Mouse (Mus musculus) cerebellum, adult 8-10 months (tissue): ENCODE results near the gene Fam117a.

Experiments
- DNase-seq: peaks from one replicate; pipeline ENCODE4 v3.0.0; 2022

Fam117a gene

DNA sequence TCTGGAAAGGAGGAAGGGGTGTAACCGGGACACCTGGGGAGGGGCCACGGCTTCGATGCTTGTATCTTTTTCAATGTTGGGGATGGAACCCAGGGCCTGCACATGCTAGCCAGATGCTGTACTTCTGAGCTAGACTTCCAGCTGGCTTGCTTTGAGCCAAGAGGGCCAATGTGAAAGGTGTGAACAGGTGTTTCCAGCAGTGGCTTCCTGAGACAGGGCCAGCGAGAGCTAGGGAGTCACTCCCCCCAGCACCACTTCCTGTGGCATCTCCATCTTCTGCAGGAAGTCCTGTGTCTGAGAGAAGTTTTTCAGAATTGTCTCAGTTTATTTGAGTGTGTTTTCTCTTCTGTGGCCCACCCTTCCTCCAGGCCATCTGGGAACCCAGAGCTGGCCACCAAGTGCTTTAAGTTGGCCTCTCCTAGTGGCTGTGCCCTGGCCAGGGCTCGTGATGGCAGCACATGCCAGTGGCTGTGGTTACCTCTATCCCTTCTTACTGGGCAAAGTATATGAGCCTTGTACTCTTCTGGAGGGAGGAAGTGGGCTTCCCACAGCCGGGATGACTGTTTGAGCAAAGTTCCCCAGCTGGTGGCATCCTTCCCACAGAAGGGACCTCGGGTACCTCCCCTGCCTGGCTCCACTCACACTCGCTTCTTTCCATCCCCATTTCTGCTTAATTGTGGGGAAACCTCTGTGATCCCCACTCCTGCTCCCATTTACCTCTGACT lies 30.4 kb downstream of the Fam117a start:
- DNase-seq, result no peak

DNA sequence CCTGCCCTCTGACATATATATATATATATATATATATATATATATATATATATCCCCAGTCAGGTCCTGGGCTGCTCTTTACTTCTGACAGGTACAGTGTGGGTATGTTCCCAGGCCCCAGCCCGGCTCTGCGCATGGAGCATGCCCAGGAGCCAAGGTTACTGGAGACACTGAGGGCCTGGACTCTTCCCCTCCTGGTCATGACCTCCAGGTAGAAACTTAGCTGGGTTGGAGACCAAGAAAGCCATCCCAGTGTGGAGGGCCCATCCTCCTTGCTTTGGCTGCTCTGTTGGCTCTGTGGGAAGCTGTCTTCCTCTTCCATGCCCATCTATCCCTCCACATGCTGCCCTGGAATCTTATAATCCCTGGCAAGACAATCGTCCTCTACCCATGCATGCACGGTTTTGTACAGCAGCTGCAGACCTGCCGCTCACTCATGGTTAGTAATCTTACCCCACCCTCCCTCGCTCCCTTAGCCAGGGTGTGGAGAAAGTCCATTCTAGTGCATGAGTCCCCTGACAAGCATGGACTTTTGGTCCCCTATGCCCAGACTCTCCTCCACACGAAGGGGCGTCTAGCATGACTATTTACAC lies 31.5 kb downstream of the Fam117a start:
- no peak for DNase-seq

DNA sequence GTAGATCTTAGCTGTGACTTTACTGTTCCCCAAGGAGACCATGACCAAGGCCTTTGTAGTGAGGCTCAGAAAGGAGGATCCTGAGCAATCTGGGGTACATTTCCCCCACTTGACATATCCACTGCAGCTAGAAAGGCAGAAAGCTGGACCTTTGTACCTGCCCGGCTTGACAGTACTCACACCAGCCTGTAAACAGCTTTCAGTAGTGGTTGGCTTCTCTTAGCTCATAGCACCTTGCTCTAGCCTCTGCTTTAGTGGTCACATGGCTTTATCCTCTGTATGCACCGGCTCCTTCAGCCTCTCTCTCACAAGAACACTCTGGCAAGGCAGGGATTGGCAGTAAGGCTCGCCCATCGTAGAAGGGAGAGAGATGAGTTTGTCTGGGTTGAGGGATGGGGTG lies 32.1 kb downstream of the Fam117a start:
- DNase-seq, result no peak

DNA sequence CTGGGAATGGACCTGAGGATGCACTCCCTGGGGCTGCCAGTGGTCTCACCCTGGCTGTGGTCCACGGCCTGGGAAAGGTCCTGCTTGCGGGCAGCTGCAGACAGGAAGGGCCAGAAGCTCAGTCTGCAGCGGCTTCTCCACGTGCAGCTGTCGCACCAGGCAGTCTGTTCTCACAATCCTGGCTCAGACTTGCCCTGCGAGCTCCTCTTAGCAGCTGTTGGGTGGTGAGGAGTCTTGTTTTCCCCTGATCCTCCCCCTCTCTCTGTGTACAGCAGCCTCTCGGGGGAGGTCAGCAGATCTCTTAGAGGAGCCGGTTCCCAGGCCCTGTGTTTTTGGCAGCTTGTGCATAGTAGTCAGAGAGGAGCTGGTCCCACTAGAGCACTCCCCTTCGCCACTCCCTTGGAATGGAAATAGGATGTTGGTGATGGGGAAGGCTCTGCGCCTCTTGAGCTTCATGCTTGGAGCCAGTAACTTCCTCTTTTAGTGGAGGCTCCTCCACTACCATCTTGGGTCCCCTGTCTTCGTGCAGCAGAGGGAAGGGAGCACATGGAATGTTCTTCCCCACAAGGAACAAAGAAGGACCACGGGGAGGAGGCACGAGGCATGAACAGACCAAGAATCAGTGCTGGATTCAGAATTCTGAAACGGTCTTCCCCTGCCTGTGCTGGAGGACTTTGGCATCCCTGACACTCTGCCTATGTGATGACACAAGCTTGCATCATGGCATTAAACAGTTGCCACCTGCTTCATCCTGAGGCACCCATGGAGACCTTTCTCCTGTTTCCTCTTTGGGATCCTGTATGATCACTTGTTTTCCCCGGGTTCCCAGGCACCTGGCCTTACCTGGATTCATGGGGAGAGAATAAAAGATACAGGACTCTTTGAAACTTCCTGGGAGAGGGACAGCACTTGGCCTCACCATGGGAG lies 33.4 kb downstream of the Fam117a start:
- DNase-seq, result no peak

DNA sequence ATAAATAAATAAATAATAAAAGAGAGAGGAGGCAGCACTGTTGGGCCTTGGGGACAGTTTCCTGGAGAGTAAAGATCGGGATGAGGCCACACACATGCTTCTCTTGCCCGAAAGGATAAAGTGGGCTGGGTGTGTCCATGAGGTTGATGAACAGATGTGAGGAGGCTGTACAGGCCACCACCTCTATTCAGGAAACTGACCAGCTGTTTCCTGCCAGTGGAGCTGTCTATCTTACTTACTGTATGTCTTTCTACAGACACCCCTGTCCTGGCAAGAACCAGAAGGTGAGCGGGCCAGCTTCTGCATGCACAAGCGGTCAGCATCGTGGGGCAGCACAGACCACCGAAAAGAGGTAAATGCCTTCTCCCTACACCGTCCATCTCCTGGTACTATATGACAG lies 34.4 kb downstream of the Fam117a start:
- DNase-seq, result no peak

DNA sequence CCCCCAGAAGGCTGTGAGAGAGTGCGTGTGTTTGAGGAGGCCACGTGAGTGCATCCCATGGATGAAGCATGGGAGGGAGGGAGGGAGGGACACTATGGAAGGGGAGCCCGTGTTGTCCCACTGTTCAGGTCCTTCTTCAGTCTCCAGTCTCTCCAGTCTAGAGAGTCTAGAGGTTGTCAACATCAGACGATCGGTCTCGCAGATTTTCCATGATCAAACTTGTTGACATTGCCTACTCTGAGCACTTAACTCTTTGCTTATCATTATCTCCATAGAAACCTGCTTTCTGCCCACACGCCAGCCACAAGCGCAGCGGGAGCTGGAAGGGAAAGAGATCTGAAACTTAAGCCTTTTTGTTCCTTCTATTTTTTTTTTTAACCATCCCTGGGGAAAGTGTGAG lies 42.1 kb downstream of the Fam117a start:
- DNase-seq, result no peak

DNA sequence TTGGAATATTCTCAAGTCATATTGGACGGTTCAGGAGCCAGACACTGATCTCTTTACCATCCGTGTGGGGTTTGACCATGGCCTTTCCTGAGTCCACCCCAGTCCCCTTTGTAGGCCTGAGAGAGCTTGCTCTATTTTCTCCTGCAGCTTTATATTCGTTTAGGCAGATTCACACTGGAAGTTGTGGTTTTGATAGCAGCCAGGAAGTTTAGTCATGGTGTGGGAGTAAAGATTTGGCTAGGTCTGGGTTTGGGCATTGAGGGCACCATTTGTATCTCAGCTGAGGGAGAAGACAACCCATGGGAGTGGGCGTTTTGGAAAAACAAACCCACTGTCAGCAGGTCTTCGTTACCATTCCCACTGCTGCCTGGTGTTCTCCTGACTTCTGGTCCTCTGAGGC lies 42.7 kb downstream of the Fam117a start:
- DNase-seq, result no peak

DNA sequence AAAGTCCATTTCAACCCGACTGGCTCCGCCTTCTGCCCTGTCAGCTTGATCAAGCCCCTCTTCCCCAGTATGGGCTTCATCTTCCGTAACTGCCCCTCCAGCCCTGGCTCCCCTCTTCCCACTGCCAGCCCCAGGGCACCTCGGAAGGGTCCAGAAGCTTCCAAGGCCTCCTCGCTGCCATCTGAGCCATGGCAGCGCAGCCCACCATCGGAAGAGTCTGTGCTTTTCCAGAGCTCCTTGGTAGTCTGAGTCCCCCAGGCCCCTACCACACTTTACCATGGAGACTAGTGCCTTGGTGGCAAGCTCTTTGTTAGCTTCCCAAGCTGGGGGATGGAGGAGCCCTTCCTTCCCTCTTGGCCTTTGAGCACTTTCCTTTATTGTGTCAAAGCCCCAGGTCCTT lies 43.9 kb downstream of the Fam117a start:
- no peak for DNase-seq

DNA sequence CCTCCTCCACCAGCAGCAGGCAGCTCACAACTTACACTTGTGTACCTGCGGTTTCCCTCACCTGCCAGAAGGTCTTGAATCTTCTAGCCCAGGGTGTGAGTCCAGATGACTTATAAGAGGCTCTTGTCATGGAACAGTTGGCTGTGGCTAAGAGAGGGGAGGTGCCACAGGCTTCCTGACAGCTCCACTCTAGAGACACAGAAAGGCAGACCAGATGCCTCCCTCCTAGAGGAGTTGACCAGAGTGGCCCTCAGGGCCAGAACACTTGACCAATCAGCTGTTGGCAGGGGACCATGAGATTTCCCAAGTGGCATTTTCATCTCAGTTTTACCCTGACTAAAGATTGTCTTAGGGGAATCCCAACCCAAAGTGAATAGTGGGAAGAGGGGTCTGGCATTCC lies 44.3 kb downstream of the Fam117a start:
- DNase-seq, result no peak

DNA sequence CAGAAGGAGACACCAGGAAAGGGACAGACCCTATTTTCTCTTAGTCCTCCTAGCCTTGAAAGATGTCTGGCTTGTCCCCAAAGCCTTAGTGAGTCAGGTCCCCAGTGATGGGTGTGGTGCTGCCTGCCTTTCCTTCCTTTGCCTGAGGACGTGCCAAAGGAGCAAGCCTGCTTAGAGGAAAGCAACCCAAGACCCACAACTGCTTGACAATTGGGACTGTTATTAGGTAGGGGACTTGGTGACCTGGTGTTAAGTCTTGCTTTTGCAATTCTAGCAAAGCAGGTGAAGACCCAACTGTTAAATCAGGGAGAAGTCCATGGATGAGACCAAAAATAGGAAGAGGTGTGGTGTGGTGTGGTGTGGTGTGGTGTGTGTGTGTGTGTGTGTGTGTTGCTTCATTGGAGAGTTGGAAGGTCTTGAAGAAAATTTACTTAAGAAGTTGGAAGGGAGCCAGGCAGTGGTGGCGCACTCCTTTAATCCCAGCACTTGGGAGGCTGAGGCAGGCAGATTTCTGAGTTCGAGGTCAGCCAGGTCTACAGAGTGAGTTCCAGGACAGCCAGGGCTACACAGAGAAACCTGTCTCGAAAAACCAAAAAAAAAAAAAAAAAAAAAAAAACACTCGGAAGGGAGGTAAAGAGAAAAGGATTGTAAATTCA lies 46.6 kb downstream of the Fam117a start:
- no peak for DNase-seq

DNA sequence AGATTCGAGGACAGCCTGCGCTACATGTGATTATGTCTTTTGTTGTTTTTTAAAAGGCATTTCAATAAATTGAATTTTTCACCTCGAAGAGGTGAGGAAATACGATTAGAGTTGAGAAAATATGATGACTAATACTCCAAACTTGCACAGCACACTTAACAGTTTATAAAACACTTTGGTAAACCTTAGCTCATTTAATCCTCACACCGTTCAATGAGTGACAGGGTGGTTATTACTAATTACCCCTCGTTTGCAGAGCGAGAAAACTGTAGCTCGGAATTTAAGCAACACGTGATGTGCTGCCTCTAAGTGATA lies 47.1 kb downstream of the Fam117a start:
- DNase-seq, result no peak

DNA sequence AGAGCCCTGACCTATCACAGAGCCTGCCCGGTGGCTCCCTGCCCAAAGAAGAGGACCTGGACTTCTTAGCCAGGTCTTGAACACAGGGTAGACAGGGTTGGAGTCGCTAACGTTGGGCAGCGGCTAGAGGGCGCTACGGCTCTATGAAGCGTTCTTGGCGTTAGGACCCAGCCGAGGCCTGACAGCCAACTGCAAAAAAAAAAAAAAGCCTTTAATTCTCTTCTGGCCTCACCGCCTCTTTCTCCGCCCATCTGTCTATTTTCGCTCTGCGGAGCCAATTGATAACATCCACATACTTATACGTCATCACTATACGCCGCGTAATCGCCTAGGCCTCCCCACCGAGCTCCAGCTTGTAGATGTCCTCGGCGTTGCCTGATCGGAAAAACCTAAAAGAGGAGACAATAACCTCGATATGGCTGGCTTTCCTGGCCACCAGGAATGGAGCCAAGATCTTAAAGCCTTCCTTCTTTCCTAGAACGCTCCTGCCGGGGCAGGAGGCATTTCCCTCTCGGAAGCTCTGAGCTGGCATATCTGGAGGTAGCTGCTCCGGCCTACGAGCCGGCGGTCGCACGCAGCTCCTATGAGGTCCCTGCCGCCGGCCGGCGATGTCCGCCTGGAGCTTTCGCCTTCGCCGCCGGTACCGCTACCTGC lies 47.6 kb downstream of the Fam117a start, which contains the start of gene Slc35b1:
Gene Slc35b1, plus strand, starts transcription at position 374 of the 654 bp plus-strand sequence.
- peak; percentile 97 for DNase-seq

DNA sequence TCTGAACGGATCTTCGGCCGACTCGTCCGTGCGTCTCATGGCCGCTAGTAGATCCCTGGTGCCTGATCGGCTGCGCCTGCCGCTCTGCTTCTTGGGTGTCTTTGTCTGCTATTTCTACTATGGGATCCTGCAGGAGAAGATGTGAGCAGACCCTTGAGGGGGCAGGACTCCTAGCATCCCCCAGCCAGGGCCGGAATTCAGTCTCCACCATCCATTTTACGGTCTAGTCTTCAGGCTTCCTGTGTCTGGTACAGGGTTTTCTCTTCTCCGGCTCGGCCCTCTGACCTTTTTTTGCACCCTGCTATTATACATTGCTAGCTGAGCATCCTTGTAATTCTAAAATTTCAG lies 48.1 kb downstream of the Fam117a start:
- DNase-seq, result no peak

DNA sequence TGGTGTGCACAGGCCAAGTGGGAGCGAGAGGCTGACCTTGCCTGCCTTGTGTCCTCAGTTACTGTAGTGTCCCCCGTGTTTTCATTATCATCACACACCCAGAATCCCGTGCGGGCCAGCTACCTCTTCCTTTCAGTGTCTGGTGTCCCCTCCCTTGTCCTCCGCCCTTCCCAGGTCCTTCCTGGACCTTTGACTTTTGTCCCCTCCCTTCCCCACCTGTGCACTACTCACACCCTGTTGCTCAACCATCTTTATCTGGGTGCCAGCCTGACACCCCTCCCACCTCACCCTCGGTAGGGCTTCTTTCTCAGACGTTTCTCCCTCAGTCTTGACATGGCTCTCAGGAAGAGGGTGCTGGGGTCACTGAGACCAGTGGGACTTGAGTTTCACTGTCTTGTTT lies 50.5 kb downstream of the Fam117a start:
- DNase-seq, result no peak

DNA sequence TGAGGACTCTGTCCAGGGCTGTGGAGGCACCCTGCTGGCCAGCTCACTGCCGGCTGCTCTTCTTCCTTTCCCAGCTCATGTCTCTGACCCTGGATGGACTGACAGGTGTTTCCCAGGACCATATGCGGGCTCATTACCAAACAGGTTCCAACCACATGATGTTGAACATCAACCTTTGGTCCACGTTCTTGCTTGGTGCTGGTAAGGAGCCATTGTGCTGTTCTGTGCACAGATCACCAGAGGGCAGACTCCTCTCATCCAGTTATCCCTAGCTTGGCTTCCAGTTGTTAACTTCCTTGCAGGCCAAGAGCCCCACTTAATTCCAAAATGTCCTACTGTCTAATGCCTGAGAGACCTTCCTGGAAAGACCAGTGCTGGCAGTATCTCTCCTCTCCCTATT lies 52.2 kb downstream of the Fam117a start:
- no peak for DNase-seq

DNA sequence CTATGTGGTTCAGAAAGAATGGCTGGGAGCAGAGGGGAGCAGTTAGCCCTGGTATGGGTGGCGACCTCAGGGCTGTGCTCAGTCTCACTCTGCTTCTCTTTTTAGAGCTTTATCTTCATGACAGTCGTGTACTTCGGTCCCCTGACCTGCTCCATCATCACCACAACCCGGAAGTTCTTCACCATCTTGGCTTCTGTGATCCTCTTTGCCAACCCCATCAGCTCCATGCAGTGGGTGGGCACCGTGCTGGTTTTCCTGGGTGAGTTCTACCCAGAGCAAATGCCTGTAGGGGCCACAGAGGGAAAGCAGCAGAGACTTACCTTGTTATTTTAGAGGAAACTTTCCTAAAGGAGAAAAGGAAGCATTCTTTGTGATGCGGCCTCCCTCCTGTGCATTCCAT lies 53.6 kb downstream of the Fam117a start:
- no peak for DNase-seq

DNA sequence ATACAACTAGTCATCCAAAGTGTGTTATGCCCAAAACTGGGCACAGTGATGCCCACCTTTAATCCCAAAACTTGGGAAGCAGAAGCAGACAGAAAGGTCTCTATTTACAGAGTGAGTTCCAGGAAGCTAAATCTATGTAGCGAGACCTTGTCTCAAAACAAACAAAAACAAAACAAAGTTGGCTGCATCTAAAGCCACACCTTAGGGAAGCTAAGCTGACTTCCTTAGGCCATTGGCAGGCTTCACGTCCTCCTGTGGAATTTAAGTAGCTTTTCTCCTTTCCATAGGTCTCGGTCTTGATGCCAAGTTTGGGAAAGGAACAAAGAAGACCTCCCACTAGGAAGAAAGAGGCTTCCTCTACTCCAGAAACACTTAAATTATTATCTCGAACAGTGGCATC lies 54.4 kb downstream of the Fam117a start:
- DNase-seq, result no peak

DNA sequence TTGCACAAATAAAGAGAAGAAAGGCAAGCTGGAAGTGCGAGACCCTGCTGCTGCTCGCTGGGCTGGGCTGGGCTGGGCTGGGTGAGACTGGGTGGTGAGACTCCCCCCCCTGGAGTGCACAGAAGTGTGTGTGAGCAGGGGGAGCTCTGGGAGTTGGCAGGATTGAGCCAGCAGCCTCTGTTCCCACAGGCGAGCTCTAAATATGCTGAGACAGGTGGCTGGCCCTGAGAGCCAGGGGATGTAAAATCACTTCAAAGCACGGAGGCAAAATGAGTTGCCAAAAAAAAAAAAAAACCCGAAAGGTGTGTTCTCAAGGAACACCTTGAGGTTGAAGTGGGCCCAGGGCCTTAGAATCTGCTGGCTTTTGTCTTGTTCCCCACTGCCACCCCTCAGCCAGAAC lies 54.9 kb downstream of the Fam117a start:
- peak; percentile 64 for DNase-seq

DNA sequence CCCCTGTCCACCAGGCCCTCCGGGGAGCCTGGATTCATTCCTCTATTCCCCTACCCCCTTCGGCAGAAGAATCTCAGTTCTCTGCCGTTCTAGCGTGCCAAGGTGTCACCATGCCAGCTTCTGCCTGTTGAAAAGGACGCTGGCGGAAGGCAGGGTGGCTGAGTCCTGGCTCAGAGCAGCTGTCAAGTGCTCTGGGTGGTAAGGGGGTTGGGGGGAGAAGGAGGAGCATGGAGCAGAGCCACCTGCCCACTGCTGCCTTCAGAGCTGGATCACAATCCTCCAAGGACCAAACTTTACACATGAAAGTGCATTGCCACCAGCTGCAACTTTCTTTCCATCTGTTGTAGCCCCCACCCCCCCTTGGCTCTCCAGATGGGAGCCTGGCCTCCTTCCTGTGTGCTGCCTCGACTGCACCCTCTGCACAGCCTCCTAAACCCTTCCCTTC lies 55.4 kb downstream of the Fam117a start:
- peak; percentile 78 for DNase-seq

DNA sequence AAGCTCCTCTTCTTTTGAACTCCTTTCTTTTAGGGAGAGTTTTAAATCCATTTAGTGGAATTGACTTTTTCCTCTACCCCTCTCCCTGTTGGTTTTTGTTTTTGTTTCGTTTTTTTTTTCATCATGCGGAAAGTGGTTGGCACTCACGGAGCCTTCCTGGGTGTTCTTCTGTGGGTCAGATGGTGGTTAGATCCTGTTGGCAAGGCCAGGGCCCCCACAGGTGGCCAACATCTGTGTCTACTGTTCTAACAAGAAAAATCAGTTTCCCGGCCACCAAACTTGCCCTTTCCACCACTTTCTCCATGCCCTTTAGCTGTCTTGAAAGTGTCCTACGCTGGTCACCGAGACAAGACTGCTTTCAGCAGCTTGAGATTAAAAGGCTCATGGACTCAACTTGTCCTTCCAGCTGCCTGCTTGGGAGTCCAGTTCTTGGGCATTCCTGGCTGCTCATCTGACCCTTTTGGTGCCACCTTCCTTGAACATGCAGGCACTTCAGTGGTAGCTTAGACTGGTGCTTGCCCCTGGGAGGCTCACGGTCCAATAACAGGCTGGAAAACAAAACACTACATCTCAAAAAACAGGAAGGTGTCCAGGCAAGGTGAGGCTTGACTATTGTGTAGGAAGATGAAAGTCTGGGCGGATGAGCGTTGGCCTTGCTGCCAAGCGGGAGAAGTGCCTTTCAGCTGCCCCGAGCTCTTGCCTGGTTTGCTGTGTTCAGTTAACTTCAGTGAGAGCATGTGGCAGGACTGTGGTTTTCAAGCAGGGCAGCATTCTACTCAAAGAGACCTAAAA lies 56.1 kb downstream of the Fam117a start:
- DNase-seq, result no peak

DNA sequence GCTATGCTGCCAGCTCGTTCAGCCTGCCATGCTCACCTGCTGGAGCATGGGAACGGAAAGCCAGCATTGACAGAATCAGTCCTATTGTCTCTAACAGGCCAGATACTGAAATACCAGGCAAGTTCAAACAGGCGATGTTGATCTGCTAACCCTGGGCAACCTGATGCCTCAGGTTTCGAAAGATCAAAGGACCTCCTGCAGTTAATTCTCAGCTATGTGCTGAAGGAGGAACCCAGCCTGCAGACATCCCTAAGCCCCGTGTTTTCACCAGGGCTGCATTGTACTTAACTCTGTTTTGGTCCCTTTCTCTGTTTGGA lies 56.6 kb downstream of the Fam117a start:
- no peak for DNase-seq

DNA sequence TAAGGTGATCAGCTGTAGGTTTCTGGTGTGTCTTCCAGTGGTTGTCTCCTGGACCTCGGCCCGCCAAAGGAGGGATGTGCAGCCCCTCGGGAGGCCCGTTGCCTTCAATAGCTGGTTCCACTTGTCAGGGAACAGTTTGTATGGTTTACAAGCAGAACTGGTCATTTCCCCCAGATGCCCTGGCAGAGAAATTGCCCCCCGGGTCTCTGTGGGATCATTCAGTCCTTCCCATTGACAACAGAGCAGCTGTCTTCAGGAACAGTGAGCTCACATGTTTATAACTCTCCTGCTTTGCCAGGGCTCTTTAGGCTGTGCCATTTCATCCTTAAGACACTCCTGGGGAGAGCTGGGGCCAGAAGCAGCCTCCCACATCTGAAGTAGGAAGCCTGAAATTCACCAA lies 57.3 kb downstream of the Fam117a start:
- DNase-seq, result no peak
